29 mouse cellular contexts compared by ENCODE assay signal in genomic region chr19:58099539-58099938, GRCm38 (mm10).
"Had no signal": no experiment of that assay in that cellular context is flagged by ENCODE, and none has a peak within 500 bp of the region (broad histone marks: within the 10 kb centered on the region; RNA-seq: fewer than 3 reads in every experiment).

No protein-coding gene starts in this region.

- H3K36me3 ChIP-seq: embryonic facial prominence, embryonic 10.5 days; embryonic facial prominence, embryonic 12.5 days; embryonic facial prominence, embryonic 15.5 days; forebrain, embryonic 10.5 days; forebrain, embryonic 12.5 days; forebrain, embryonic 15.5 days had no signal

- H3K4me3 ChIP-seq: embryonic facial prominence, embryonic 10.5 days; embryonic facial prominence, embryonic 12.5 days; embryonic facial prominence, embryonic 13.5 days; embryonic facial prominence, embryonic 15.5 days; erythroblast, embryonic 14.5 days; forebrain, embryonic 10.5 days; forebrain, embryonic 12.5 days; forebrain, embryonic 13.5 days; forebrain, embryonic 15.5 days; gastrocnemius, adult 2 months; heart, adult 2 months had no signal

- DNase-seq: cerebellum, adult 2 months; cerebellum, adult 8-10 months; cerebellum, adult 9-10 months; cerebellum, adult 9-11 months; cerebellum, postnatal 10 days; cerebellum, postnatal 14 days; cerebellum, postnatal 25 days; cerebellum, postnatal 36 days; embryo, embryonic 11 days; forebrain, postnatal 0 days; gastrocnemius, adult 2 months; gastrocnemius, postnatal 10 days; gastrocnemius, postnatal 14 days; gastrocnemius, postnatal 25 days; gastrocnemius, postnatal 36 days; heart, adult 11 months; heart, adult 18-20 months; heart, adult 2 months had no signal

- ATAC-seq: forebrain, embryonic 13.5 days; forebrain, embryonic 14.5 days; forebrain, embryonic 15.5 days; forebrain, embryonic 16.5 days; forebrain, postnatal 0 days had no signal

- H3K4me2 ChIP-seq: embryonic facial prominence, embryonic 12.5 days; embryonic facial prominence, embryonic 13.5 days; embryonic facial prominence, embryonic 15.5 days; forebrain, embryonic 12.5 days; forebrain, embryonic 13.5 days; forebrain, embryonic 15.5 days had no signal

- H3K27me3 ChIP-seq: embryonic facial prominence, embryonic 13.5 days; embryonic facial prominence, embryonic 15.5 days had no signal

- H3K9ac ChIP-seq: embryonic facial prominence, embryonic 12.5 days; embryonic facial prominence, embryonic 13.5 days; embryonic facial prominence, embryonic 15.5 days; forebrain, embryonic 12.5 days; forebrain, embryonic 13.5 days; forebrain, embryonic 15.5 days; forebrain, postnatal 0 days had no signal

- H3K27ac ChIP-seq: embryonic facial prominence, embryonic 10.5 days; embryonic facial prominence, embryonic 12.5 days; embryonic facial prominence, embryonic 13.5 days; embryonic facial prominence, embryonic 15.5 days; forebrain, embryonic 10.5 days; forebrain, embryonic 12.5 days; forebrain, embryonic 13.5 days; forebrain, embryonic 15.5 days; gastrocnemius, adult 2 months; heart, adult 2 months had no signal

- H3K9me3 ChIP-seq: embryonic facial prominence, embryonic 10.5 days; embryonic facial prominence, embryonic 12.5 days; embryonic facial prominence, embryonic 13.5 days; embryonic facial prominence, embryonic 15.5 days; forebrain, embryonic 10.5 days; forebrain, embryonic 12.5 days; forebrain, embryonic 13.5 days; forebrain, embryonic 15.5 days had no signal
